Mouse (Mus musculus) liver, embryonic 14.5 days (tissue): ENCODE measurements at regions not wholly inside any gene's neighbourhood (a gene's known extent, or its start where the extent isn't known, plus 50 kb on each side); places are given as distances from the start of the nearest gene placed in this dataset.

ENCODE experiments used
- ATAC-seq: fragments of 200-750 bp; cut with Nextera tagmentation; 2 replicates; pipeline ENCODE4 v1.8.0; 2017; ENCODE audit warnings: moderate number of reproducible peaks, mild to moderate bottlenecking, moderate library complexity; ENCODE audit not compliant: insufficient read depth
- DNase-seq, 3 experiments: peaks; one replicate each; pipeline ENCODE4 v3.0.0-alpha.2; 2012 to 2013; ENCODE audit warnings: low read depth in 3 of 3, low spot score in 3 of 3
- H3K27ac ChIP-seq: fragments of 300-500 bp; sonication (generic); 2 replicates; pipeline ENCODE4 v1.5.1; 2014; ENCODE audit warnings: moderate library complexity, mild to moderate bottlenecking, control low read depth, inconsistent platforms
- H3K27me3 ChIP-seq: fragments of 300-500 bp; sonication (generic); 2 replicates; pipeline ENCODE4 v1.6.1; 2014; ENCODE audit warnings: mild to moderate bottlenecking, low read length, moderate library complexity; ENCODE audit not compliant: control insufficient read depth, insufficient read depth
- H3K36me3 ChIP-seq: fragments of 300-500 bp; sonication (generic); replicated peaks from 2 replicates; pipeline ENCODE4 v1.6.1; 2014; ENCODE audit warnings: low read depth; ENCODE audit not compliant: control insufficient read depth, insufficient read depth
- H3K4me1 ChIP-seq, 2 experiments: fragments of 200-500 bp in 1 of 2; fragments of 300-500 bp in 1 of 2; sonication (generic) in 1 of 2; replicated peaks; 2 replicates each; pipeline ENCODE4 v1.6.1; 2012 to 2014; ENCODE audit warnings: antibody characterized with exemption in 1 of 2, inconsistent platforms in 1 of 2, low read length in 1 of 2; ENCODE audit not compliant: control insufficient read depth in 2 of 2, insufficient read depth in 2 of 2
- H3K4me2 ChIP-seq: fragments of 300-500 bp; sonication (generic); 2 replicates; pipeline ENCODE4 v1.6.1; 2014; ENCODE audit warnings: low read depth, mild to moderate bottlenecking, control low read depth, moderate library complexity
- H3K4me3 ChIP-seq, 2 experiments: fragments of 200-500 bp in 1 of 2; fragments of 300-500 bp in 1 of 2; sonication (generic) in 1 of 2; 2 replicates each; pipeline ENCODE4 v1.5.1; 2012 to 2014; ENCODE audit warnings: low read depth in 2 of 2, low read length in 2 of 2, mild to moderate bottlenecking in 2 of 2, control low read depth in 1 of 2, inconsistent platforms in 1 of 2, moderate library complexity in 1 of 2; ENCODE audit not compliant: insufficient read depth in 1 of 2
- H3K9ac ChIP-seq: fragments of 300-500 bp; sonication (generic); replicated peaks from 2 replicates; pipeline ENCODE4 v1.6.1; 2014; ENCODE audit warnings: mild to moderate bottlenecking, control low read depth, moderate library complexity
- H3K9me3 ChIP-seq: fragments of 300-500 bp; sonication (generic); 2 replicates; pipeline ENCODE4 v1.6.1; 2016; ENCODE audit warnings: low read length, mixed read lengths; ENCODE audit not compliant: control insufficient read depth
- CTCF ChIP-seq: IDR thresholded peaks from 2 replicates; pipeline ENCODE4 v1.5.1; 2016; ENCODE audit warnings: antibody characterized with exemption, low read depth, control low read depth
- EP300 ChIP-seq: IDR thresholded peaks from 2 replicates; pipeline ENCODE4 v1.6.1; 2016; ENCODE audit warnings: antibody characterized with exemption, low read depth
- WGBS: fragments of 180-500 bp; shearing (Covaris S2); extraction: QIAGEN DNeasy Blood & Tissue Kit; methylation state at CpG from one replicate; pipeline ENCODE4 v1.1.7; 2014; ENCODE audit not compliant: insufficient replicate concordance; 5-methylcytosine and 5-hydroxymethylcytosine counted together

DNA sequence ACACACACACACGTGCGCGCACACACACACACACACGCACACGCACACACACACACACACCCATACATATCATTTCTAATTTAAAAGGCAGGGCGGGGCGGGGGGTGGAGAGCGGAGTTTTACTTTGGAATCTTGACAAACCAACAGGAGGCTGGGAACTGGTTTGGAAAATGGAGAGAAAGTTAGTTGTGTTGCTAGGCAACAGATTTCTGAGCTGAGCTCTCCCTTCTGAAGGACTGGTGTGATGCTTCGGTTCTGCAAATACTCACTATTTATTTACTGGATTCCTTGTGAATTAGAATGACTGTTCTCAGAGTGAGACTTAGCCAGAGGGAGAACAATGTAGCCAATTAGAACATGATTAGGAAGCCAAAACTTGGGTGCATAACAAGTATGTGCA is 583.8 kb upstream of the Nrp1 start:
- Histone ChIP-seq H3K9me3 (no peaks in the 10 kb centered on the region), H3K9ac (no peak overlapping the region), H3K27ac (no peak overlapping the region), H3K36me3 (no peaks in the 10 kb centered on the region), H3K4me3 (no peak overlapping the region), H3K27me3 (no peaks in the 10 kb centered on the region), H3K4me1 (no peaks in the 10 kb centered on the region), H3K4me2 (no peak overlapping the region)
- ATAC-seq = no peak
- no peak for TF ChIP-seq EP300
- no peak for TF ChIP-seq CTCF
- 75% methylated on average over 9 of the region's 9 CpGs for WGBS
- DNase-seq = no peak

DNA sequence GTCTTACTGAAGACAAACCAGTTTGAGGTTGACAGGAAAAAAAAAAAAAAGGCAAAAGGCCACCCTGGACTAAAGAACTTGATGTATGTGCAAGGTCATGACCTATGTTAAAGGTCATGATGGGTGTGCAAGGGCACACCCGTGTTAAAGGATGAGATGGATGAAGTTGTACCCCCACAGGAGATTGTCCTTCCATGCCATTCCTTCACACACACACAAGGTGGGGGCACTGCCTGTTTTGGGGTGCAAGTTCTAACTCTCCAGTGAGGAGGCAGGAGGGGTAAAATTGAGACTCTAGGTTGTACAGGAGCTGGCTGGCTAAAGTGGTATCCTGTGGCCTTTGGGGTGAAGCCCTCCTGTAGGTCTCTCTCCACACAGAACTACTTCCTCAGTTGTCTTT is 583.2 kb upstream of the Nrp1 start:
- no peak overlapping the region for H3K27ac ChIP-seq
- TF ChIP-seq CTCF = no peak
- no peak for TF ChIP-seq EP300
- no peak overlapping the region for H3K4me3 ChIP-seq
- H3K4me2 ChIP-seq = no peak overlapping the region
- DNase-seq = no peak
- H3K27me3 ChIP-seq = no peaks in the 10 kb centered on the region
- no peak overlapping the region for H3K9ac ChIP-seq
- H3K4me1 ChIP-seq = no peaks in the 10 kb centered on the region
- H3K36me3 ChIP-seq = no peaks in the 10 kb centered on the region
- 30% methylated on average over 1 of the region's 1 CpGs for WGBS
- H3K9me3 ChIP-seq = no peaks in the 10 kb centered on the region
- ATAC-seq = no peak

DNA sequence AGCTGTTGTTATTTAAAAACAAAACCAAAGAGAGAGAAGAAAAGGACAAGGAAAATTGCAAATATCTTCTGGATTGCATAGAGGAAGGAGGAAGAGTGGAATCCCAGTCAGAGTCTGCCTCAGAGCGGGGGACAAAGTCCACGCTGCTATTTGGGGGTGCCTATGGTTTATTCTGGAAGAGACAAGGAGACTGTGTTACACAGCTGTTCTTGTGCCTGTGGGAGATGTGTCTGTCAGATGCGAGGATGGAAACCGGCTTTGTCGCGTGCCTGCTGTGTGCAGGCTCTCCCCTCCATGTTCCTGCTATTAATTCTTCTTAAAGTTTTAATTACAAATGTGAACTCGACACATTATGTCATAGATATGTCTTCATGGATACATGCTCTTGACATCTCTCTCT is 582.7 kb upstream of the Nrp1 start:
- Histone ChIP-seq H3K4me1 (no peaks in the 10 kb centered on the region), H3K36me3 (no peaks in the 10 kb centered on the region), H3K27ac (no peak overlapping the region), H3K9ac (no peak overlapping the region), H3K4me3 (no peak overlapping the region), H3K9me3 (no peaks in the 10 kb centered on the region), H3K4me2 (no peak overlapping the region), H3K27me3 (no peaks in the 10 kb centered on the region)
- TF ChIP-seq CTCF = no peak
- TF ChIP-seq EP300 = no peak
- DNase-seq (no peak), ATAC-seq (no peak)
- WGBS = 61% methylated on average over 7 of the region's 7 CpGs

DNA sequence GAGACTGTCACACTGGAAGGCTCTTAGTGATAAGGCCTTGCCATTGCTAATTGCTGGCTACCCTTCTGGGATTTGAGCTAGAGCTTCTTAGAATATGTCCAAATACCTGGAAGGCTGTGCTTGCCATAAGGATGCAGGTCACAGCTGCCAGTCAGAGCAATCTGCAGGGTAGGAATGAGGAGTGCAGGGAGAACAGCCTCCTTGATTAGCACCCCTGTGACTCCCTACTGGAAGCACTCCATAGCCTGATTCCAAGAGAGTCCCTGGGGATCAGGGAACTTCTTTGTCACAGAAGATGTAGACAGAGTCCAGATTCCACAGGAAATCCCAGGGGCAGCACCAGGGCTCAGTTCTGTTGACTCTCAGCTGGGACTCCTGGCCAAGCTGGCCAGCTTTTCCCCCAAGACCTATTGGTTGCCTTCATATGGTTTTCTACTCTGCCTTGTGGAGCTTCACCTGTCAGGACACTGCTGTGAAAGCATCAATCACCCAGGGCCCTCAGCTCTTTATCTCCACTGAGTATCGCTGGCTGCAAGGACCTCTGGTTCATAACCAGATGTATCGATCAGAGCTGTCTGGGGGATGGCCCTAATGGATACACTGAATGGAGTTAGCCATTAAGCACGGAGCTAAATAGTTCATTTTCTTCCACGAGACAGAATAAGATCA is 579.9 kb upstream of the Nrp1 start:
- Histone ChIP-seq H3K9ac (no peak overlapping the region), H3K9me3 (no peaks in the 10 kb centered on the region), H3K27ac (no peak overlapping the region), H3K27me3 (no peaks in the 10 kb centered on the region), H3K4me2 (no peak overlapping the region), H3K36me3 (no peaks in the 10 kb centered on the region), H3K4me1 (no peaks in the 10 kb centered on the region), H3K4me3 (no peak overlapping the region)
- 61% methylated on average over 4 of the region's 4 CpGs for WGBS
- ATAC-seq (no peak), DNase-seq (no peak)
- TF ChIP-seq CTCF = no peak
- no peak for TF ChIP-seq EP300

DNA sequence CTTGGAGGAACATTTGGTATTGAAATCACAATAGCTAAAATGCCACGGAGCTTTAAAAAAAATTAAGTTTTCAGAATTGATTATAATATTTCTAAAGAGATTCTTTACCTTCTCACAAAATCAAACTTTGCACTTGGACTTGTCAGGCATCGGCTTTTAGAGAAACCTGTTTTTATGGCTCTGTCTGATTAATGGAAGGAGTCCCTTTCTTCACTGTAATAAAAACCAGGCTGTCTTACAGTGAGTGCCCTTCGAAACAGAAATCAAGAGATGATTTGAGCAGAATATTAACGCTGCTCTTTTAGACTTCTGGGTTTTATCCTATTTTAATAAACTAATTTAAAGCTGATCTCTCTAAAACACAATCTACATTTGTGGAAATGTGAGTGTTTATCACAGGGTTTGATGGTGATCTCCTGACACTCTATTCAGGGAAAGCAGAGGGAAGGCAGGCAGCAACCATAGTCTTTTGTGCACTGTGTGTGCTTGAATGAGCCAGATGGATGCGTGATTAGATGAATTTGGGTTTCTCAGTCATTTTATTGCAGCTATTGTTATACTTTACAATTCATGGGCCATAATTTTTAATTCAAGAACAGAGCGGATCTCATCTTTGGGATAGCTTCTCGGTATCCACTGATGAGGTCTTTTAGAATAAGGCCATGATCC is 579.2 kb upstream of the Nrp1 start:
- H3K9ac ChIP-seq = no peak overlapping the region
- H3K27ac ChIP-seq = no peak overlapping the region
- TF ChIP-seq EP300 (no peak), CTCF (no peak)
- H3K4me3 ChIP-seq = no peak overlapping the region
- no peak for DNase-seq
- H3K27me3 ChIP-seq = no peaks in the 10 kb centered on the region
- ATAC-seq = no peak
- no peak overlapping the region for H3K4me2 ChIP-seq
- no peaks in the 10 kb centered on the region for H3K4me1 ChIP-seq
- H3K36me3 ChIP-seq = no peaks in the 10 kb centered on the region
- H3K9me3 ChIP-seq = no peaks in the 10 kb centered on the region
- WGBS = 62% methylated on average over 7 of the region's 7 CpGs
